ENCODE assay signal across 8 mouse cellular contexts in the genomic region with DNA sequence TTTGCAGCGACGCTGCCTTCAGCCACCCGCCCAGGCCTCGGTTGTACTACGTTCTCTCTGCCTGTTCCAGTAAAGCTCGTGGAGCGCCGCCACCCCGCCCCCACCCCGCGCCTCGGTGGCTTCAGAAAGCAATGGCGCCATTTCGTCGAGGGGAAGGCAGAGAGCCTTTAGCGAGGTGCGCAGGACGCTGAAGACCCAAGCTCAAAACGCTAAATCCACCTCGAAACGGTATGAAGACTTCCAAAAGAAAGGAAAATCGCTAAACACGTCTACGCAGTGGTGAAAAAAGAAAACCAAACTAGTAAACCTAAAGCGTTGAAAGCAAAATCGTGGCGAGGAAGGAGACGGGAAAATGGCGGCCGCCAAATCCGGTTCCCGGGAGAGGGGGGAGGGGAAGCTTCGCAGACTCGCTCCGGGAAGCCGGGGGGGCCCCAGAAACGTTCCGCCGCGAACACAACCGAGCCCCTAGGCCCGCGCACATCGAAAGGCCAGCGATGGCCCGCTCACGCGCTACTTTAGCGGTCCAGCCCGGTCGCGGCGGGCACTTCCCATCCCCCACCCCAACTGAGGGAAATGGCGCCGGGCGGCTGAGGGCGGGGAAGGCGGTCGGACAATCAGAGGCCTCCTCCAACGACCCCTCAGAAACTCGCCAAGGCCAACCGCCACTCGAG. TPM values are rescaled to one million over a fixed set of nuclear protein-coding genes. Genes with fewer than 3 reads are reported as not detected.
DNase-seq lines count a peak whose midpoint lies in the region; ATAC-seq and TF ChIP-seq lines count a peak whose summit lies in the region.

No protein-coding gene starts in this region.

- no peaks in the 10 kb centered on the region for H3K9me3 ChIP-seq in hindbrain, embryonic 14.5 days (ENCODE audit: control insufficient read depth, low read length)

- peaks cover 52% of the 10 kb centered on the region for H3K4me1 ChIP-seq in hindbrain, embryonic 14.5 days (replicated peaks; ENCODE audit: control insufficient read depth, insufficient read depth, low read length)

- peak overlapping the region; percentile 99 for H3K9ac ChIP-seq in hindbrain, embryonic 14.5 days

- peaks cover 47% of the 10 kb centered on the region for H3K36me3 ChIP-seq in hindbrain, embryonic 14.5 days (replicated peaks; ENCODE audit: control insufficient read depth, insufficient read depth)

- H3K4me3 ChIP-seq in hindbrain, embryonic 14.5 days (replicated peaks; ENCODE audit: low read length): peak overlapping the region; percentile 85

- under 1% methylated on average over 58 of the region's 63 CpGs for WGBS in hindbrain, embryonic 14.5 days

- POLR2A ChIA-PET in Patski (lab: Charles Lee): interaction anchor here (0.7 to 2.0 kb wide), 13 partner anchors 9 to 772 kb away, joined by 3 to 5 read pairs (median 4); a partner anchor contains a TSS

- no peaks in the 10 kb centered on the region for H3K27me3 ChIP-seq in Patski
- no peaks in the 10 kb centered on the region for H3K27me3 ChIP-seq in hindbrain, embryonic 14.5 days (ENCODE audit: control insufficient read depth, insufficient read depth, low read length)

- CTCF ChIA-PET in Patski (lab: Charles Lee): interaction anchor here (1.1 to 2.1 kb wide), 4 partner anchors 41 to 109 kb away, joined by 3 to 7 read pairs (median 3); no protein-coding TSS in a partner anchor

- no peak for TF ChIP-seq CTCF in Patski (IDR thresholded peaks at IDR 0.05)

- peak overlapping the region; percentile 81 for H3K4me2 ChIP-seq in hindbrain, embryonic 14.5 days (replicated peaks)

- in situ Hi-C loops in Patski (cut with MboI; ENCODE audit: low pct_unique_long_range_greater_than_20kb): no loop called here

- peak; percentile 43 for DNase-seq in Patski (ENCODE audit: low read depth, low spot score)
- peak; percentile 86 to 88 for DNase-seq in cerebellum, postnatal 25 days
- DNase-seq in frontal cortex, postnatal 25 days (ENCODE audit: low spot score in 2 of 2): peak; percentile 62 to 63
- peak; percentile 78 for DNase-seq in hindbrain, embryonic 14.5 days (ENCODE audit: low spot score)
- peak; percentile 74 to 78 for DNase-seq in layer of hippocampus, postnatal 36 days
- peak; percentile 69 for DNase-seq in lung, postnatal 25 days (ENCODE audit: low spot score)
- peak; percentile 83 for DNase-seq in retina, embryonic 14.5 days (ENCODE audit: low spot score)
- DNase-seq in thymus, postnatal 36 days: peak; percentile 79 to 81

- H3K27ac ChIP-seq in hindbrain, embryonic 14.5 days: peak overlapping the region; percentile 100

- ATAC-seq in Patski: peak; percentile 38
- peak; percentile 13; the same call in 1 of the 2 replicates for ATAC-seq in hindbrain, embryonic 14.5 days (ENCODE audit: low FRiP score)

RNA-seq across cellular contexts. Expression of a gene that starts 0.7 kb away (rescaled TPM):
- polyA plus RNA-seq in Patski (2021): 1,173 TPM
- polyA plus RNA-seq in hindbrain, embryonic 14.5 days (2014; fragmentation: Nextera tagmentation; extraction: Ambion mirVana): 701 and 734 TPM in 2 replicates
- 100 to 1,000 TPM; 518 to 547 TPM for total RNA-seq in layer of hippocampus, postnatal 36 days (2021)

RNA-seq across cellular contexts. Expression of a gene that starts 1.1 kb away (rescaled TPM):
- 156 TPM for polyA plus RNA-seq in Patski (2021)
- polyA plus RNA-seq in hindbrain, embryonic 14.5 days (2014; fragmentation: Nextera tagmentation; extraction: Ambion mirVana): 353 and 390 TPM in 2 replicates
- 100 to 1,000 TPM; 139 to 148 TPM for total RNA-seq in layer of hippocampus, postnatal 36 days (2021)

RNA-seq across cellular contexts. Expression of a gene that starts 36.6 kb away (rescaled TPM):
- 0.95 TPM for polyA plus RNA-seq in Patski (2021)
- polyA plus RNA-seq in hindbrain, embryonic 14.5 days (2014; fragmentation: Nextera tagmentation; extraction: Ambion mirVana): 6.0 and 9.6 TPM in 2 replicates
- 1 to 10 TPM; 2.0 TPM for total RNA-seq in layer of hippocampus, postnatal 36 days (2021)

RNA-seq across cellular contexts. Expression of a gene that starts 54.7 kb away (rescaled TPM):
- 15.8 TPM for polyA plus RNA-seq in Patski (2021)
- 60.3 and 69.1 TPM in 2 replicates for polyA plus RNA-seq in hindbrain, embryonic 14.5 days (2014; fragmentation: Nextera tagmentation; extraction: Ambion mirVana)
- total RNA-seq in layer of hippocampus, postnatal 36 days (2021): 100 to 1,000 TPM; 104 to 106 TPM

Comparison
In these comparisons a context has a peak if more than half of its experiments do, and no peak if none do; other contexts are left out.
1. Peak in every context shown above with its lines: DNase-seq, ATAC-seq, H3K4me3 ChIP-seq and H3K27ac ChIP-seq.